Mouse (Mus musculus) kidney, adult 2 months (tissue): ENCODE results near the gene Meioc.

Experiments
- CTCF ChIP-seq: fragments of 200-500 bp; conservative IDR thresholded peaks from 2 replicates; pipeline ENCODE4 v1.5.1; 2011; ENCODE audit warnings: low read depth, mild to moderate bottlenecking, control low read depth, low read length, moderate library complexity, mixed read lengths; ENCODE audit not compliant: insufficient read depth, insufficient read length
- POLR2A ChIP-seq: fragments of 200-500 bp; IDR thresholded peaks from one replicate; pipeline ENCODE4 v1.6.1; 2011; ENCODE audit warnings: low read depth, low read length, control low read depth

- TF ChIP-seq CTCF (no peak), POLR2A (no peak)
Observed at GRCm38 (mm10) chr11:102647885-102648284, 15.6 kb upstream of the Meioc start.
